Mouse (Mus musculus) megakaryocyte progenitor cell, adult 5-6 weeks (primary cell): ENCODE data around the gene Lcp2. TPM values are rescaled to one million over a fixed set of nuclear protein-coding genes. Genes with fewer than 3 reads are reported as not detected.

Experiments
- ATAC-seq: replicated peaks from 2 replicates; pipeline ENCODE4 v1.8.0; 2016; ENCODE audit warnings: mild to moderate bottlenecking, moderate TSS enrichment, inconsistent platforms; ENCODE audit not compliant: poor library complexity
- total RNA-seq, 2 experiments: library from RNA; stranded (forward) in 1 of 2; stranded (reverse) in 1 of 2; fragments of 157-497, 149-512 nt in 1 of 2; fragments of 200-1000 nt in 1 of 2; gene quantifications; 2 replicates each; pipeline versions ENCODE4 v1.2.3 to v1.2.4; 2015 to 2017

Lcp2 gene
- total RNA-seq, 2 experiments from 2014 or later, result 26.1 to 67.6 TPM

- no peak for ATAC-seq
These were observed 3.9 kb upstream of the Lcp2 start for GRCm38 (mm10) chr11:34042808-34043207.

DNA sequence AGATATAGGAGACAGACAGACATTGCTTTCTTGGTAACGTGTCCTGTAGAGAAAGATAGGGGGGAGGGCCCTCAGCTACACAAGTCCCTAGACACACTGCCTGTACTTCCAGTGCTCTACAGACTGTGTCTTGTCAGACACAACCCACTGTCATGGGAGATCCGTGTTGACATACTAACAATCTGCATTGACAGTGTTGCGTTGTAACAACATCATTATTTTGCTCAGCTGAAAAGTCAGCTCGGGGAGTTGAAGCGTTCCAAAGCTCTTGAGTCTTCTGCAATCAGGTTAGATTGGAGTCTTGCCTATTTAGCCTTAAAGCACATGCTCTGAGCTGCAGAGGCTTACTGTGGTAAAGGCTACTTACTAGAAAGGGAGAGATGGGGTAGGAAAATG lies 820 bp downstream of the Lcp2 start:
- peak; percentile 7 for ATAC-seq

DNA sequence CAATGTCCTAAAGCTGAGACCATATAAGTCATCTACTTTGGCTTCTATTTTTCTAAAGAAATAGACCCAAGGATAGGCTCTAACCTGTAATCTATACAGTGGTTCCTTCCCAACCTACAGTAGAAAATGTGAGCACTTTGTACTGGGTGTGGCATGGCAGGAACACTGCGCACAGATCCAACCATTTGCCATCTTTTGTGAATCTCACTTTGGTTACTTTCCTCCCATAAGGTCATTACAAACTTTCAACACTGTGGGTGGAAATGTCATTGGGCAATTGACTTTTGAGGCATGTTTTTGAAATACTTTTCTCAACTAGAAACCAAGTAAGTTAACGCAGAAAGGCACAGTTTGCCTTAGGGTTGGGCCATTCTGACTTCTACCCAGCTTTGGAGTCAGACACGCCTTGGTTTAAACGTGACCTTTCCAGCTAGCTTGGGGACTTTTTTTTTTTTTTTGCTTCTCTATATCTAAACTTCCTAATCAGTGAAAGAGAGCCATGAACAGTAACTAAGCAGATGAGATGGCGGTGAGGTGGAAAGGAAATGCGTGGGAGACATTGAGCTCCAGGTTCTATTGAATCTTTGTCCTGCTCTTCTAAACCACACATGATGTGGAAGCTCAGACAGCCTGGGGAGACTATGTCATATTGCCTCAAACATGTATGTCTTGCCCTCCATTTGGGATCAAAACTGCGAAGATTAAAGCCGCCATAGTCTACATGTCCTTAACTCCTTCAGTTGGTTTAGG lies 1.8 kb downstream of the Lcp2 start:
- ATAC-seq, result peak; percentile 14

GRCm38 (mm10) chr11:34049125-34049379 lies 2.3 kb downstream of the Lcp2 start:
- ATAC-seq, result no peak

DNA sequence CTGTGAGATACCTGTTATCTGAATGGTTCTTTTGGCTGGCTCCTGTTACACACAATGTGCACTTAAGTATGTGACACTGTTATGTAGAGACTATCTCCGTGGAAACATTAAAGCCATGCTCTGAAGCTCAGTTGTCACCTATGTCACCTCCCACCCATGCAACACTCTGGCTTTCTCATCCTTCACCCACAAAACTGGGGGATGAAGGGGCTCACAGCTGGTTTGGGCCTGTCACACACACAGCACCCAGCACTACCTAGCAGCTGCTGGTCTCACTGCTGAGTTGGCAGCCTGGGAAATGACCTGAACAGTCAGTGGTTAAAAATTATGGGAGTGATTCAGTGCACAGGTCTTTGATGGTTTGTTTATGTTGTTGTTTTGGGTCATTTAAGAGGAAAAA lies 3.3 kb downstream of the Lcp2 start:
- ATAC-seq, result no peak

- peak; percentile 24; the same call in 1 of the 2 replicates for ATAC-seq
These were observed 3.9 kb downstream of the Lcp2 start for GRCm38 (mm10) chr11:34050643-34051042.

DNA sequence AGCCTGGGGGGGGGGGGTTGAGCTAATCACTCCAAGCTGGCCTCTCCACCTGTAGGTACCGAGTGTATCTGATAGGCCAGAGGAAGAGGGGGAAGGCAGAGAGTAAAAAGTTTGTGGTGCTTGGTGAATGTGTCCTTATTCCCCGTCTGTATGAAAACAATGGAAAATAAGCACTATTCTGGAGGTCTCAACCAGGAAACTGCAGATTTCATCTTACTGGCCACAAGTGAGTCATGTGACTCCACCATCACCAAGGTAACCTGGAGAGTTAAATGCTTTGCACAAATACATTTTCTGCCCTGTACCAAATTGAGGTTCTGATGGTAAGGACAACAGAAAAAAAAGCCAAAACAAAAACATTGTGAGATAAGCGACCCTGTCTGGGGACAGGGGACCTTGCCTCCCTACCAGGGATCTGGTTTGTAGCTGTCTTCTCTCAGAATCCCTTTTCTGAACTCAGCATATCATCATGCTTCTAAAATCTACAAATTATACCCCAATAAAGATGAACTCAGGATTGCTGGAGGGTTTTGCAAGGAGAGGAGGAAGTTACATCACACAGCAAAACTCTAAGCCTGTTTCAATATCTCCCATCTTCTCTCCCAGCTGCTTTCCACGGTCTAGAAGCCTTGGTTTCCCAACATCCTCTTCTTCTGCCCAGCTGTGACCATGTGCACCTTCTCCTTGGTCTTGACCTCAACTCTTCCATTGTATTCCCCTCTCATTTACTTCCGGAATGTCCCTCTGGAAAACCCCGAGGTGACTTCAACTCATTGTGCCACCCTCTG lies 6.5 kb downstream of the Lcp2 start:
- ATAC-seq, result peak; percentile 70

DNA sequence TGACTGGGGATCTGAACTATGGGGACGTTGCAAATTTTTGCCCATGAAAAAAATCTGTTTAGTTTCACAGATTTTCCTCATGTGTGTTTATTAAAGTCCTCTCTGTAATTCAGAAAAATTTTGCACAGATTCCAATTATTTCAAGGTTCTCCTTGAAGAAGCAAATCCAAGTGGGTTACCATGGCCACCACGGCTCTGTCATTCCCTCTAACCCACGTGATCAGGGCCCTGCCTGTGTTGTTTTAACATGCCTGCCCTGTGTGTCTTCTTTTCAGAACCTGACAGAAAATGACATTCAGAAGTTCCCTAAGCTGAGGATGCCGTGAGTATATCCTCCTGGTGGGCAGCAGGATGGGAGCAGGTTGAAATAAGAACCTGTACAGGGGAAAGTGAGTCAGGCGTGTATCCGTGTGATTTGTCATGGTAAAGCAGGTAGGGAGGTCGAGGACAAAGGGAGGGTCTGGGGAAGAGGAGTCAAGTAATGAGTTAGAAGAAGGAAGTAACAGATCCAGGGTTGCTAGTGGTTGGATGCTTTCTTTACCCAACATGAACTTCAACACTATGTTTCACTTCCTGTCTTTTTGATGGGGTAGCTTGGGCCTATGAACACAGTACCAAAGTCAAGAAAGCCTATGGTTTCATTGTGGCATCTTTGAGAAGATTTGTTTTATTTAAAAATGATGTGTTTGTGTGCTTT lies 7.5 kb downstream of the Lcp2 start:
- peak; percentile 53 for ATAC-seq

DNA sequence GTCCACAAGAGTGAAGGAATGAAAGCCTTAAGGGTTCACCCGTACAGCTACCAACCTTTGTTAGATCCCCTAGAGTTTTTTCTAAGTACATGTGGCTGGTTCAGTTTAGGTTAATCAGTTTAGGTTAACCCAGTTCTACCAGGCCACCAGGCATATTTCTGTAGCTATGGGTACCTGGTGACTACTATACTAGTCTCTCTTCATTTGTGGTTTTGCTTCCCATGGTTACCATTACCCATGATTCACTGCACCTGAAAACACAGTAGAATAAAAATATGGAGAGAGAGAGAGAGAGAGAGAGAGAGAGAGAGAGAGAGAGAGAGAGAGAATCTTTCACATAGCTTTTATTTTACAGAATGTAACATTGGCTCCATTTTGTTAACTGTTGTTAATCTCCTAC lies 10.0 kb downstream of the Lcp2 start:
- ATAC-seq, result no peak

DNA sequence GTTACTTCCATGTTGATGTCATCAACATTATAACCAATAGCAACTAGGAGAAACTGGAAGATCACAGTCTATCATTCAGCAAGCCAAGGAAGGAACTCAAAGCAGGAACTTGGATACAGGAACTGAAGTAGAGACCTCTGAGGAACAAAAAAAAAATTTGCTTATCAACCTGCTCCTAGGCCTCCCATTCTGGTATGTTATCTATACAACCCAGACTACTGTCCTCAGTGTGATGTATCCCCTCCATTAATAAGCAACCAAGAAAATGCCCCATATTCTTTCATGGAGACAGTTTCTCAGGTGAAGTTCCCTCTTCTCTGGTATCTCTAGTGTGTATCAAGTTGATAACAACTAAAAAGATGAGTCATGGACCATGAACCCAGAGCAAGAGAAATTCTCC lies 11.6 kb downstream of the Lcp2 start:
- ATAC-seq, result peak; percentile 38

GRCm38 (mm10) chr11:34058960-34059359 lies 12.2 kb downstream of the Lcp2 start:
- ATAC-seq, result no peak

GRCm38 (mm10) chr11:34061740-34062139 lies 15.0 kb downstream of the Lcp2 start:
- 0 out of 2 replicates have a peak, but pooled peaks have one; percentile 7 for ATAC-seq

DNA sequence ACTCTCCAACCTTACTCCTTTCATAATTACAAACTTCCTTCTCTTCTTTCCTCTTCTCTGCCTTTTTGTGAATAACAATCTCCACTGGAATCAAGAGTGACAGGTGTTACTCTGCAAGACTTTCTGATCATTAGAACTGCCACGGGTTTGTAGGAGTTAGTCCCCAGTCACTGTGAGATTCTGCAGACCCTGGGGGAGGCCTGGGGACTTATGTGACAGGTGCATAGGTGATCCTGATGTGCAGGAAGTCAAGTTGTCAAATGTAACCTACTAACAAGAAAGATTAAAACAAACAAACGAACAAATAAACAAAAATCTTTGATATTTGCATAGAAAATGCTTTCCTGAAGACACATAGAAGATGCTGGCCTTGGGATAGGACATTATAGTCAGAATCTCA lies 16.5 kb downstream of the Lcp2 start:
- no peak for ATAC-seq

DNA sequence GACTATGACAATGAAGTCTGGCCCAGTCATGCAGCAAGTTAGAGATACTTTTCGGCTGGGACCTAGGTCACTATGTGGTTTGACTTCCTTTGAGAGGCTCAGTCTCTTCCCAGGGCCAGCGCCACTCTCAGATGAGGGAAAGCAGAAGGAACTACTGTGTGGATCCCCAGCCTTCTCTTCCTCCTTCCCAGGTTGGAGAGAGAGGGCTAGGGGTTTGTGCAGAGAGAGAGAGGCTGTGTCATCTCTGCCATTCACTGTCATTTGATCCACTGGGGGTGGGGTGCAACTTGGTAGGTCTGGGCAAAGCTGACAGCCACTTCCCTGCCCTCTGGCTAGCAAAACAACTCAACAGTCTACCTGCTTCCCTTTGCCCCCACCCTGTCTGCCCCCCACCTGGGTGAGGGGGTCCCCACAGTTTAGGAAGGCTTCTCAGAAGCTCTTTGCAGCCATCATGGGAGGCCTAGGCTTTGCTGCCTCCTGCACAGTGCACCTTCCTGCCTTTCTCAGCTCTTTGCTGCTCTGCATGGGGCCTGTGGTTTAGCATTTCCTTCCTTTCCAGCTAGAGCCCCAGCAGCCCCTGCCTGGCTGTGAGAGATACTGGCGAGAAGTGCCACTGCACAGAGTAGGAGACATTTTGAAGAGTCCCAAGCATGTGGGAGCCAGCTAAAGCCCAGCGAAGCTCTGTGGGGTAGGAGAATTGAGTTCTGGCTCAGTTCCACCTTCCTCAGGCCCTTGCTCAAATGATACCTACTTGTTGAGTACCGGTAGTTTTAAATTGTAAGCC lies 17.2 kb downstream of the Lcp2 start:
- ATAC-seq, result peak; percentile 87

- no peak for ATAC-seq
These were observed 23.9 kb downstream of the Lcp2 start for GRCm38 (mm10) chr11:34070596-34070995.

DNA sequence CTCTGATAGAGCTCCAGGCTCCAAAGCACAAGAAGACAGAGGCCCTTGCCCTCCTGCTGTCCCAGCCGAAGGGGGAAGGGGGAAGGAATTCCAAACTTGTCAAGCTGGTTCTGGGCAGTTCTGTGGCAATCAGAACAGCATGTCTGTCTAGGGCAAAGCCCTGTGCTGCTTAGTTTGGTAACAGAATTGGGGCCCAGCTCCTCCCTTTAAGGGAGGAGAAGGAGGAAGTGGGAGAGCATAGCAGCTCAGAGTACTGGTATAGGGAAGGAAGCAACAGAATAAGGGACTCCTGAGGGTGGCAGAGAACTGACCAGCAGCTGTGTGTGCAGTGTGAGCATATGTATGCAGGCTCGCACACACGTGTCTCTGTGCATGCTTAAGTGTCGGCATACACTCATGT lies 25.6 kb downstream of the Lcp2 start:
- peak; percentile 89 for ATAC-seq

DNA sequence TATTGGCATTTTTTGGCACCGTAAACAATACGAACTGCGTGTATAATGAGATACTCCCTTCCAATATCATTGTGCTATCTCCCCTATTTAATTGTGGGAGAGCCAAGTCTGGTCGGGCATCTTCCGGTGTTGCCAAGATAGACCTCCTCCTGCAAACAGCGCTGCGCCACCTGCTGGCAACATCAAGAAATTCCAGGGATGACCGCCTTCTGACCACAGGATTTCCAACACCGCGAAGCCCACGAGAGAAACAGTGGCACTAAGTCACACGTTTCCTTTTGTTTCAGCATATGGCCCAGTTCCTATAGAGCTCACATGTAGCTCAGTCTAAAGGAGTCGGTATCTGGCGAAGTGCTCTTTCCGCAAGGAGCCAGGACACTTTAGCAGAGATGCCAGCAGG lies 27.1 kb downstream of the Lcp2 start:
- peak; percentile 80 for ATAC-seq

- ATAC-seq, result no peak
These were observed 31.1 kb downstream of the Lcp2 start for GRCm38 (mm10) chr11:34077870-34078269.

- no peak for ATAC-seq
These were observed 31.9 kb downstream of the Lcp2 start for GRCm38 (mm10) chr11:34078581-34078980.

GRCm38 (mm10) chr11:34079542-34080464 lies 33.1 kb downstream of the Lcp2 start:
- ATAC-seq, result peak; percentile 80
